Mouse (Mus musculus) frontal cortex, adult (tissue): ENCODE measurements around the gene Shroom2.
A peak's percentile ranks its signal among the peaks of the same experiment; 100 is the strongest.
"Not testable (repeated sequence)": the region's sequence is repeated elsewhere in the genome, so short reads cannot be mapped to it uniquely, and the experiment has no call there.

Experiments
- ATAC-seq: cut with Nextera tagmentation; 2 replicates; pipeline ENCODE4 v1.9.2; 2017; ENCODE audit warnings: mild to moderate bottlenecking, moderate library complexity, mixed read lengths; ENCODE audit not compliant: low TSS enrichment

Shroom2 gene

GRCm38 (mm10) chrX:152768891-152769599, at the start of gene Shroom2:
Shroom2 (minus strand) TSS chrX:152769465.
- ATAC-seq, result peak; percentile 23; the same call in 1 of the 2 replicates

- ATAC-seq, result 0 out of 2 replicates have a peak, but pooled peaks have one; percentile 62
Measured at GRCm38 (mm10) chrX:152818996-152819395, 49.7 kb upstream of the Shroom2 start.

GRCm38 (mm10) chrX:152813339-152813738, 44.1 kb upstream of the Shroom2 start:
- no peak for ATAC-seq

GRCm38 (mm10) chrX:152805317-152805716, 36.1 kb upstream of the Shroom2 start:
- ATAC-seq, result no peak

- no peak for ATAC-seq
Measured at GRCm38 (mm10) chrX:152788611-152789010, 19.3 kb upstream of the Shroom2 start.

GRCm38 (mm10) chrX:152788129-152788528, 18.9 kb upstream of the Shroom2 start:
- no peak for ATAC-seq

GRCm38 (mm10) chrX:152781720-152782403, 12.6 kb upstream of the Shroom2 start, which contains the start of gene Gpr143:
Gpr143 (plus strand) TSS chrX:152781921.
- ATAC-seq, result peak; percentile 20; the same call in 1 of the 2 replicates

GRCm38 (mm10) chrX:152769600-152770157, 414 bp upstream of the Shroom2 start:
- peak; percentile 47 for ATAC-seq

- no peak for ATAC-seq
Measured at GRCm38 (mm10) chrX:152764171-152764570, 5.1 kb downstream of the Shroom2 start.

- ATAC-seq, result no peak
Measured at GRCm38 (mm10) chrX:152762855-152763254, 6.4 kb downstream of the Shroom2 start.

GRCm38 (mm10) chrX:152762437-152762836, 6.8 kb downstream of the Shroom2 start:
- no peak for ATAC-seq

- no peak for ATAC-seq
Measured at GRCm38 (mm10) chrX:152756293-152756692, 13.0 kb downstream of the Shroom2 start.

- ATAC-seq, result no peak
Measured at GRCm38 (mm10) chrX:152755819-152756218, 13.4 kb downstream of the Shroom2 start.

- ATAC-seq, result no peak
Measured at GRCm38 (mm10) chrX:152745925-152746324, 23.3 kb downstream of the Shroom2 start.

GRCm38 (mm10) chrX:152743642-152744041, 25.6 kb downstream of the Shroom2 start:
- no peak for ATAC-seq

GRCm38 (mm10) chrX:152738759-152739368, 30.4 kb downstream of the Shroom2 start:
- no peak for ATAC-seq

- no peak for ATAC-seq
Measured at GRCm38 (mm10) chrX:152738191-152738590, 31.1 kb downstream of the Shroom2 start.

GRCm38 (mm10) chrX:152735283-152735682, 34.0 kb downstream of the Shroom2 start:
- ATAC-seq, result no peak

- no peak for ATAC-seq
Measured at GRCm38 (mm10) chrX:152716693-152717092, 52.6 kb downstream of the Shroom2 start.

GRCm38 (mm10) chrX:152710715-152711114, 58.5 kb downstream of the Shroom2 start:
- not testable (repeated sequence) for ATAC-seq

GRCm38 (mm10) chrX:152708359-152708758, 60.9 kb downstream of the Shroom2 start:
- no peak for ATAC-seq

- peak; percentile 88 for ATAC-seq
Measured at GRCm38 (mm10) chrX:152705397-152705796, 63.9 kb downstream of the Shroom2 start.
